Mouse (Mus musculus) kidney, postnatal 14 days (tissue): ENCODE results near the gene Fam168a.
"Not testable (repeated sequence)": the region's sequence is repeated elsewhere in the genome, so short reads cannot be mapped to it uniquely, and the experiment has no call there.

Experiments
- DNase-seq: peaks from one replicate; pipeline ENCODE4 v3.0.0; 2022; ENCODE audit warnings: mixed read lengths

Gene Fam168a

GRCm38 (mm10) chr7:100706883-100707480 is 547 bp downstream of the Fam168a start:
- no peak for DNase-seq

GRCm38 (mm10) chr7:100718741-100719140 is 12.3 kb downstream of the Fam168a start:
- no peak for DNase-seq

DNA sequence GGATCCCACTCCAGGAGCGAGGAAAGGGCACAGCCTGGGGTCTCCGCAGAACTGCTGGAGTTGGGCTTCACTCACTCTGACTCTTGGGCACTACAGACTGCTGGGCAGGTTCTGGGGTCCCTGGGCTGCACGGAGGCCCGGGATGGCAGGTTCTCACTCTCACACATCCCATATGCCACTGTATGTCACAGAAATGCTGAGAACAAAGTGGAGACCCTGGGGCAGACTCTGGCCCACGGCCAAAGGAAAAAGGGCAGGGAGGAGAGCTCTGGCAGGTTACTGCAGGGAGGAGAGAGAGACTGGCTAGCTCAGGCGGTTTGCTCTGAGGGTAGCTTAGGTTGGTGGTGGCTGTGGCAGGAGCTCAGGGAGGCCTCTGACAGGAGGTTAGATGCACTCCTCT is 15.8 kb downstream of the Fam168a start:
- no peak for DNase-seq

GRCm38 (mm10) chr7:100723453-100724294 is 17.2 kb downstream of the Fam168a start:
- DNase-seq: no peak

DNA sequence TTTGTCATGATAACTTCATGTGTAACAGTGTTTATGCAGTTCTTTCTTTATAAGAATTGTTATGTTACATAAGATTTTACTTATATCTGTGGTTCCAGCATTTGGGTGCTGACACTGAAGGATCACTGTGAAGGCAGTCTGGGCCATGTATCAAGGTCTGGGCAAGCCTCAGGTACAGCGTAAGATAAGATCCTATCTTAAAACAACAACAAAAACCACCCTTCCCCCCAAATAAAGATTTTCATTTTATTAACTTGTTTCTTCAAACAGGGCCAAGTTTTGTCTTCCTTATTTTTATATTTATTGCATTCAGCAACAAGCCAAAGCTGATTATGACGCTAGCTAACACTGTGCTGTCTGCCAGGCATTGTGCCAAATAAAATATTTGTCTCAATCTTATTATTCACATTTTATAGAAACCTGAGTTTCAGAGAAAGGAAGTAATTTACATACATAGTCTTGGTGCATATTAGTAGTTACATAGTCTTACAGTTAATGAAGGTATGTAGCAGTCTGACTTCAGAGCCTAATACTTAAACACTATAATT is 21.2 kb downstream of the Fam168a start:
- no peak for DNase-seq

GRCm38 (mm10) chr7:100729778-100730177 is 23.3 kb downstream of the Fam168a start:
- no peak for DNase-seq

- no peak for DNase-seq
These were observed 26.1 kb downstream of the Fam168a start for GRCm38 (mm10) chr7:100732341-100733050.

DNA sequence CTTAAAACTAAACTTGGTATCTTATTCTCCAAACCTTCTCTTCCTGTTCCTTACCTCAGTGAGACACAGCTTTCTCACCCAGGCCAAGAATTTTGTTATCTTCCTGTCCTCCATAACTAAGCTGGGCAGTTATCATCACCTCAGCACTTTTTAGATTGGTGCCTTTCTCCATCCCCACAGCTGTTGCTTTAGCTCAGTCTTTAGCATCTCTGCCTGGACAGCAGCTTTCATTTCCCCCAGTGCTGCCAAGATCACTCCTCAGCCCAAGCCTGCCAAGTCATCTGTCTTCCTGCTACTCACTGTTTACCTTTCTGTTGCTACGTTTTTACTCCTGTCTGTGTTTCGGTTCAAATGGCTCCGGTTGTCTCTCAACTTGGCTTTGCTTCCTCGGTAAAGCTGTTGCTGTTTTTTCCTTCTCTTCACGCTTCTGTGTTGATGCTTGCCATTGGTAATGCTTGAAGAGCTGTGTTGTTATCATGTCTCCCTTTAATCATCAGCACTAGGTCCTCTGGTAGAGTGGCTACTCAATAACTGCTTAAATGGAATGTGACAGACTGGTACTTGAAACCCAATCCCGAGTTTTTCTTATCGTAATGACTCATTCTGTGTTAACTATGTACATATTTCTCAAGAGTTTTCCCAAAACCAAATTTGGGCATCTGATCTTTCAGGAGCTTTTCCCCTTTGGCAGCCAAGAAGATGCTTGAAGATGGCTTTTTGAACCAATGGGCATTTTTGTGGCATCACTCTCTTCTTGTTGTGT is 26.8 kb downstream of the Fam168a start:
- DNase-seq: no peak

GRCm38 (mm10) chr7:100734201-100734600 is 27.8 kb downstream of the Fam168a start:
- no peak for DNase-seq

- not testable (repeated sequence) for DNase-seq
These were observed 28.5 kb downstream of the Fam168a start for GRCm38 (mm10) chr7:100734905-100735304.

DNA sequence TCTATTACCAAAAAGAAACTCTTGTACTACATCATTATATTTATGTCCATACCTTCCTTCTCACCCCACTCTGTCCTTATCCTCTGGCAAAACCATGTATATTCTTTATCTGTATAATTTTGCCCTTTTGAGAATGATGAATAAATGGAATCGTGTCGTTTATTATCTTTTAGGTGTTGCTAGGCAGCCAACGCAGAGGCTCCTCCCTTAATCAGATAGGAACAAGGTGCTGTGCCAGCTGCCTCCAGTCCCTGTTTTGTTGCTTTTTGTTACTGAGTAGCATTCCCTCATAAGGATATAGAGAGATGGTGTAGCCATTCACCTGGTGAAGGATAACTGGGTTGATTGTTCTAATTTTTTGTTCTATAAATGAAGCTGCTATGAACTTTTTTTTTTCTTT is 29.7 kb downstream of the Fam168a start:
- no peak for DNase-seq

DNA sequence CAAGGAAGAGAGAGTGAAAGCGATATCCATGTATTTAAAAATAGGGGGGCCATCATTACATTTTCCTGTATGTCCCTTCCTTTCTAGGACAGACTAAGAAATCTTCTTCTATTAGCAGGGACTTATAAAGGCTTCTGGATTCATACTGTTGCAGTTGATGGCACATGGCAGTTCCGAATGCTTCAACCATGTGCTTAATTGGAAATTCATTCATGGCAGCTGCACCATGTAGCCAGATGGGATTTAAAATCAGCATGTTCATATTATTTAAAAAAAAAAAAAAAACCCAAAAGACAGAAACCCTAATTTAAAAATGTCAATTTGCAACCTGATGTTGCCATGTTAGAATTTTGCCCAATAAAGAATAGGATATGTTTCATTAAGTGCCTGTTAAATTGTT is 37.9 kb downstream of the Fam168a start:
- no peak for DNase-seq

DNA sequence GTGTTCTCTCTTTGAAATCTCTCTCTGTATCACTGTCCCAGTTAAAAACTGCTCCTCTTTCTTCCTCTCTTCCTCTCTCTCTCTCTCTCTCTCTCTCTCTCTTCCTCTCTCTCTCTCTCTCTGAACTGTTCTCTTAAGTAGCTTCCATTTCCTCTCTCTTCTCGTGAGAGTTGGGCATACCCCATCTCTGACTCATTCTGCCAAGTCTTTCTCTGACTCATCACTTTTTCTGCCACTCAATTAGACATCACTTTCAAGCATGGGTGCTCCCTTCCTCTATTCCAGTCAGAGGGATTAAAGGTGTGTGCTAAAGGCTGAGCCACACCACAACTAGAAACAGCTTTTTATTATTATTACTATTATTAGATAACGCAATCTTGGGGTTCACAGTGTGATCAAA is 43.7 kb downstream of the Fam168a start:
- DNase-seq: no peak

- no peak for DNase-seq
These were observed 52.3 kb downstream of the Fam168a start for GRCm38 (mm10) chr7:100758718-100759117.

- DNase-seq: peak; percentile 5
These were observed 56.3 kb downstream of the Fam168a start for GRCm38 (mm10) chr7:100762726-100763125.

GRCm38 (mm10) chr7:100767568-100767967 is 61.1 kb downstream of the Fam168a start:
- DNase-seq: no peak

GRCm38 (mm10) chr7:100768009-100768408 is 61.6 kb downstream of the Fam168a start:
- no peak for DNase-seq

GRCm38 (mm10) chr7:100769534-100770083 is 63.2 kb downstream of the Fam168a start:
- DNase-seq: no peak

GRCm38 (mm10) chr7:100770669-100771341 is 64.4 kb downstream of the Fam168a start:
- no peak for DNase-seq

GRCm38 (mm10) chr7:100774189-100774588 is 67.8 kb downstream of the Fam168a start:
- DNase-seq: no peak

DNA sequence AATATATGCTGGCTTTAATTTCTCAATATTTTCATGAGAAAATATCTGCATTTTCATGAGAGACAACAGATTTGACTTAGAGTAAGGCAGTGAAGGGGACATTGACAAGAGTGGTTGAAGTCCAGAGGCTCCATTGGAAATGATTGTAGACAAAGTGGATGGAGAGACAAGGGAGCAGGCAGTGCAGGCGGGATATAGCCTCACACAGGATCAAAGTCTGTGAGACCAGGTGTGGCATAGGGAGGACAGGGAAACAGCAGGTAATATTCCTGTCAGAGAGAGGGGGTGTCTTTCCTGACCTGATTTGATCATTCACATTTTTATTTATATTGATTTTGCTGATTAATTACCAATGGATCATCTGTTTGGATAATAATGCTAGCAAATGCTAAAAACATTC is 69.4 kb downstream of the Fam168a start:
- DNase-seq: no peak

- no peak for DNase-seq
These were observed 73.8 kb downstream of the Fam168a start for GRCm38 (mm10) chr7:100780192-100780591.
